Mouse (Mus musculus): ENCODE results near the gene Spsb2.

DNA sequence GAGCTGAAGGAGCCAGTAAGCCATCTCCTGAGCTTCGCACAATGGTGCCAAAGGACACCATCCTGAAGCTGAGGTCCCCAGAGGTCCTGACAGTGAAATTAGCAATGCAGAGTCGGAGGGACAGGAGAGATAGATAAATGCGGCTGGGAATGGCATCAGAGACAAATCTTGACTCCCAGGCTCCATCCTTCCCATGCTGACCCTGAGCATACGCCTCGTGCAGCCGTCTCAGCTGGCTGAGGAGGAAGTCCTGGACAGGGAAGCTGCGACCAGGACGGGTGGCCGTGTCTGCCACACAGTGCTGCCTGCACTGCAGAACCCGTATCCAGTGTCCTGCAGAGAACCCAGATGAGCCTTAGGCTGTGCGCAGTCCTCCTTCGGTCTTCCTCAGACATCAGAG, 46.2 kb downstream of the Spsb2 start:
- TF ChIP-seq CTCF (IDR thresholded peaks at IDR 0.05; ENCODE audit: control insufficient read depth, insufficient read depth, low read length) (no peak), POLR2A (IDR thresholded peaks at IDR 0.05; ENCODE audit: borderline replicate concordance, control insufficient read depth, low read depth, low read length) (no peak)
